Mouse (Mus musculus) hindbrain, embryonic 14.5 days (tissue): ENCODE results near the gene Vat1l. TPM values are rescaled to one million over a fixed set of nuclear protein-coding genes. Genes with fewer than 3 reads are reported as not detected.

ENCODE experiments used
- ATAC-seq: fragments of 200-750 bp; cut with Nextera tagmentation; 2 replicates; pipeline ENCODE4 v1.8.0; 2017; ENCODE audit warnings: moderate number of reproducible peaks, mild to moderate bottlenecking, moderate TSS enrichment, moderate library complexity; ENCODE audit not compliant: low FRiP score
- DNase-seq: peaks from one replicate; pipeline ENCODE4 v3.0.0-alpha.2; 2015; ENCODE audit warnings: low spot score
- H3K27ac ChIP-seq: fragments of 300-500 bp; sonication (generic); 2 replicates; pipeline ENCODE4 v1.5.1; 2014; ENCODE audit warnings: mild to moderate bottlenecking, moderate library complexity
- H3K27me3 ChIP-seq: fragments of 300-500 bp; sonication (generic); 2 replicates; pipeline ENCODE4 v1.6.1; 2014; ENCODE audit warnings: mild to moderate bottlenecking, low read length, mixed read lengths; ENCODE audit not compliant: control insufficient read depth, insufficient read depth
- H3K36me3 ChIP-seq: fragments of 300-500 bp; sonication (generic); replicated peaks from 2 replicates; pipeline ENCODE4 v1.6.1; 2014; ENCODE audit not compliant: control insufficient read depth, insufficient read depth
- H3K4me1 ChIP-seq: fragments of 300-500 bp; sonication (generic); replicated peaks from 2 replicates; pipeline ENCODE4 v1.6.1; 2014; ENCODE audit warnings: antibody characterized with exemption, low read length, mixed read lengths; ENCODE audit not compliant: control insufficient read depth, insufficient read depth
- H3K4me2 ChIP-seq: fragments of 300-500 bp; sonication (generic); replicated peaks from 2 replicates; pipeline ENCODE4 v1.6.1; 2014; ENCODE audit warnings: mild to moderate bottlenecking, moderate library complexity
- H3K4me3 ChIP-seq: fragments of 300-500 bp; sonication (generic); replicated peaks from 2 replicates; pipeline ENCODE4 v1.5.1; 2014; ENCODE audit warnings: mild to moderate bottlenecking, low read length
- H3K9ac ChIP-seq: fragments of 300-500 bp; sonication (generic); 2 replicates; pipeline ENCODE4 v1.6.1; 2014
- H3K9me3 ChIP-seq: fragments of 300-500 bp; sonication (generic); 2 replicates; pipeline ENCODE4 v1.6.1; 2016; ENCODE audit warnings: low read length; ENCODE audit not compliant: control insufficient read depth
- WGBS: fragments of 180-500 bp; shearing (Covaris S2); extraction: QIAGEN DNeasy Blood & Tissue Kit; methylation state at CpG from one replicate; pipeline ENCODE4 v1.1.7; 2014; 5-methylcytosine and 5-hydroxymethylcytosine counted together
- polyA plus RNA-seq: library from polyadenylated mRNA; unstranded; fragments of >200 nt; fragmentation: Nextera tagmentation; extraction: Ambion mirVana; gene quantifications from 2 replicates; pipeline ENCODE4 v1.2.1, GENCODE M21; 2014

The Vat1l gene
- polyA plus RNA-seq, 1 experiment from 2014 or later, result 60.1 TPM

DNA sequence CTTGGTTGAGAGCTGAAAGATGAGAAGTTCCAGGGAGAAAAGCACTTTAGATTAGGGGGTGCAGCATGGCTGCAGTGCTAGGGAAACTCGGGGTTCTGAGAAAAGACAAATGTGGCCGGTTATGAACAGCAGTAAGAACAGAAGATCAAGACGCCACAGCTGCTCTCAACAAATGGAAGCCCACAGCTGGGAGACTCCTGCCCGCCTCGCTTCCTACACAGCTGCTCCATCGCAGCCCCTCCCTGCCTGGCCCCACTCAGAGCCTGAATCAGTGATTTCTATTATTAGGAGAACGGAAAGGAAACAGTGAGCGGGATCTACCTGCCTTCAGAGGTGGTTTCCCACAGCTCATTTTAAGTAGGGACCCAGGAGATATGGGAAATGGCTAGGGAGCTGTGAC is 69.1 kb downstream of the Vat1l start:
- Histone ChIP-seq H3K4me3 (no peak overlapping the region), H3K9me3 (no peaks in the 10 kb centered on the region), H3K27ac (peak overlapping the region; percentile 54; the same call in 1 of the 2 replicates), H3K4me1 (no peaks in the 10 kb centered on the region), H3K27me3 (no peaks in the 10 kb centered on the region), H3K9ac (no peak overlapping the region), H3K4me2 (no peak overlapping the region), H3K36me3 (no peaks in the 10 kb centered on the region)
- ATAC-seq (no peak), DNase-seq (no peak)
- 77% methylated on average over 8 of the region's 8 CpGs for WGBS

GRCm38 (mm10) chr8:114281101-114281500 is 75.7 kb downstream of the Vat1l start:
- H3K27me3 ChIP-seq, result no peaks in the 10 kb centered on the region
- H3K4me2 ChIP-seq, result no peak overlapping the region
- H3K4me1 ChIP-seq, result no peaks in the 10 kb centered on the region
- DNase-seq, result no peak
- H3K9ac ChIP-seq, result no peak overlapping the region
- 82% methylated on average over 1 of the region's 1 CpGs for WGBS
- H3K27ac ChIP-seq, result no peak overlapping the region
- no peak for ATAC-seq
- no peaks in the 10 kb centered on the region for H3K9me3 ChIP-seq
- H3K4me3 ChIP-seq, result no peak overlapping the region
- H3K36me3 ChIP-seq, result peaks cover 5% of the 10 kb centered on the region; the same call in 1 of the 2 replicates

DNA sequence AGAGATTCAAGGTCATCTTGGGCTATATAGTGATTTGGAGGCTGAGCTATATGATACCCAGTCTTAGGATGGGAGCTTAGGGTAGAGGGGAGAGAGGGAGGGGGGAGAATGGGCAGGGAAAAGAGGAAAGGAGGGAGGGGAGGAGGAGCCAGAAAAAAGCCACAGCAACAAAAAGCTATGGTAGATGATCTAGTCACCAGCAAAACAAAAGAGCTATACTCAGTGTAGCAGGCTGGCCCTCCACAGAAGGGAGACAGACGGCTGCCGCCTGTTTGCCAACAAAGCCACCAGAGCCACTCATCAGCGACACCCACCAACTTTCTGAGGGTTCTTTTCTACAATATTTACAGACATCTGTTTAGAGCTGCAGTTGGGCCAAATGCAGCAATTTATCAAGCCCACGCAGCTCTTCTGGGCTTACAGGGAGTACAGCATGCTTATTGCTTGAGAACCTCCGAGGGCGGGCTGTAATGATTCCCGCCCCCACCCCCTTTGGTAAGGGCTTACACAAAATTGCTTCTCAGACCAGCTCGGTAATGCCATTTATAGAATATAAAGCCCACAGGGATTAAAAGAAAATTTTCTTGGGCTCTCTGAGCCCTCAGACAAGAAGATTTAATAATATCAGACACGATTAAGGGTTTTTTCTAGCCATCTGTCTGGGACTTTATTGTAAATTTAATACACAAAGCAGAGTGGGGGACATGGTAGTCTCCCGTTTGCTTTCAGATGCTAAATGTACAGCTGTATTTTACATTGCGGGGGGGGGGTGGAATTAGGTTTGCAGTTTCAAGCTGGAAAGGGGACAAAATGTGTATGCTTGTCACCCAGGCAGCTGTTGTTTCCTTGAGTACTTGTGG is 89.7 kb downstream of the Vat1l start:
- Histone ChIP-seq H3K36me3 (no peaks in the 10 kb centered on the region), H3K4me1 (peaks cover 30% of the 10 kb centered on the region), H3K27me3 (no peaks in the 10 kb centered on the region), H3K4me2 (peak overlapping the region; percentile 24; the same call in 1 of the 2 replicates), H3K9ac (no peak overlapping the region), H3K9me3 (no peaks in the 10 kb centered on the region), H3K27ac (peak overlapping the region; percentile 84), H3K4me3 (no peak overlapping the region)
- DNase-seq (peak; percentile 64), ATAC-seq (peak; percentile 81)
- WGBS, result 20% methylated on average over 11 of the region's 11 CpGs

DNA sequence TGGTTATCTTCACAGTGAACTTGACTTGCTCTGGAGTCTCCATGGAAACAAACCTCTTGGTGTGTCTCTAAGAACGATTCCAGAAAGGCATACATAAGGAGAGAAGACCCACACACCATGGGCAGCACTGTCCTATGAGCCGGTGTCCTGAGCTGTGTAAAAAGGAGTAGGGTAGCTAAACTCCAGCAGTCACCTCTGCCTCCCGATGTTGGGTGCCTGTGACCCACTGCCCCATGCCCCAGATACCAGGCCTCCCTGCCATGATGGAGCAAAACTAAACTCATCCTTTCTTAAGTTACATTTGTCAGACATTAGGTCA is 90.3 kb downstream of the Vat1l start:
- no peak overlapping the region for H3K4me3 ChIP-seq
- no peak overlapping the region for H3K9ac ChIP-seq
- ATAC-seq (no peak), DNase-seq (no peak)
- H3K27ac ChIP-seq, result peak overlapping the region; percentile 84
- H3K36me3 ChIP-seq, result no peaks in the 10 kb centered on the region
- WGBS, result 41% methylated on average over 3 of the region's 3 CpGs
- peaks cover 35% of the 10 kb centered on the region for H3K4me1 ChIP-seq
- H3K27me3 ChIP-seq, result no peaks in the 10 kb centered on the region
- no peaks in the 10 kb centered on the region for H3K9me3 ChIP-seq
- H3K4me2 ChIP-seq, result no peak overlapping the region

DNA sequence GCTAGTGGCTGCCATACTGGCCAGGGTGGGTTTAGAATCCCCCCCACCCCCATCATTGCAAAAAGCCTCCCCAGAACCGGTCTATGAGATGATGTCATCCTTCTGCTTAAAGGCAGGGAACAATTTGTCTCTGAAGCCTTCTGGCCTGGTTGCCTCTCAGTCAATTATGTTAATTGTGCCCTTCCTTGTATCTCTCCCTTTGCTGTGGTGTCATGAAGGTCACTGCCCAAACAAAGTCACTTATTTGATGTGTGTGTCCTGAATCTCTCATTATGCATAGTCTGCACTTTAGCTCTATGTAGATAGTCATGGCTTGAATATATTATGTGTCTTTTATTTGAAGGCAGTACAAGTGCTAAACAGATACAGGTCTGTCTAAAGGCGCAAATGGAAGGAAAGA is 92.8 kb downstream of the Vat1l start:
- WGBS, result 15% methylated on average over 2 of the region's 2 CpGs
- Histone ChIP-seq H3K9ac (no peak overlapping the region), H3K27ac (no peak overlapping the region), H3K4me3 (no peak overlapping the region), H3K9me3 (no peaks in the 10 kb centered on the region), H3K4me2 (no peak overlapping the region), H3K27me3 (no peaks in the 10 kb centered on the region), H3K36me3 (no peaks in the 10 kb centered on the region), H3K4me1 (peaks cover 35% of the 10 kb centered on the region)
- ATAC-seq, result no peak
- no peak for DNase-seq

GRCm38 (mm10) chr8:114300072-114300471 is 94.7 kb downstream of the Vat1l start:
- no peaks in the 10 kb centered on the region for H3K27me3 ChIP-seq
- H3K27ac ChIP-seq, result 0 out of 2 replicates have a peak overlapping the region, but pooled peaks have one; percentile 32
- WGBS, result 49% methylated on average over 7 of the region's 7 CpGs
- H3K4me1 ChIP-seq, result peaks cover 27% of the 10 kb centered on the region
- H3K9me3 ChIP-seq, result no peaks in the 10 kb centered on the region
- H3K4me2 ChIP-seq, result no peak overlapping the region
- no peak overlapping the region for H3K9ac ChIP-seq
- ATAC-seq, result peak; percentile 28; the same call in 1 of the 2 replicates
- H3K36me3 ChIP-seq, result no peaks in the 10 kb centered on the region
- H3K4me3 ChIP-seq, result no peak overlapping the region
- no peak for DNase-seq

DNA sequence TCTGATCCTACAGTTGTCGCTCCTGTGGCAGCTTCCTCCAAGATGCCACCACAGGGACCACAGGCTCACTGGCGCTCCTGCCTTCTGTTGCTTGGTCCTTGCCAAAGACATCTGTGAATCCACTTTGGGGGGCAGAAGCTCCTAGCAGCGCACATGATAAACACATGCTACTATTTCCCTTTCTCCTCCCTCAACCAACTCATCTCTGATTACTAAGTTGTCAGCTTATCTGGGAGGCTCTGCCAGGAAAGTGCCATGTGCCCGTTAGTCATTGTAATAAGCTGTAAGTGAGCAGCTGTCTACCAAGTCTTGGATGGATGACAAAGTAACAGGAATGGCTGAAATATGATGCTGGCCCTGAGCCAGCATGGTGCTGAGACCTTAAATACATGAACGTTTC is 100.9 kb downstream of the Vat1l start:
- peak; percentile 45 for DNase-seq
- 56% methylated on average over 5 of the region's 5 CpGs for WGBS
- Histone ChIP-seq H3K27ac (no peak overlapping the region), H3K4me2 (no peak overlapping the region), H3K4me1 (no peaks in the 10 kb centered on the region; the same call in 1 of the 2 replicates), H3K36me3 (no peaks in the 10 kb centered on the region), H3K4me3 (no peak overlapping the region), H3K27me3 (no peaks in the 10 kb centered on the region), H3K9me3 (0 out of 2 replicates have a peak, but pooled peaks cover 2% of the 10 kb centered on the region), H3K9ac (no peak overlapping the region)
- ATAC-seq, result peak; percentile 37; the same call in 1 of the 2 replicates

DNA sequence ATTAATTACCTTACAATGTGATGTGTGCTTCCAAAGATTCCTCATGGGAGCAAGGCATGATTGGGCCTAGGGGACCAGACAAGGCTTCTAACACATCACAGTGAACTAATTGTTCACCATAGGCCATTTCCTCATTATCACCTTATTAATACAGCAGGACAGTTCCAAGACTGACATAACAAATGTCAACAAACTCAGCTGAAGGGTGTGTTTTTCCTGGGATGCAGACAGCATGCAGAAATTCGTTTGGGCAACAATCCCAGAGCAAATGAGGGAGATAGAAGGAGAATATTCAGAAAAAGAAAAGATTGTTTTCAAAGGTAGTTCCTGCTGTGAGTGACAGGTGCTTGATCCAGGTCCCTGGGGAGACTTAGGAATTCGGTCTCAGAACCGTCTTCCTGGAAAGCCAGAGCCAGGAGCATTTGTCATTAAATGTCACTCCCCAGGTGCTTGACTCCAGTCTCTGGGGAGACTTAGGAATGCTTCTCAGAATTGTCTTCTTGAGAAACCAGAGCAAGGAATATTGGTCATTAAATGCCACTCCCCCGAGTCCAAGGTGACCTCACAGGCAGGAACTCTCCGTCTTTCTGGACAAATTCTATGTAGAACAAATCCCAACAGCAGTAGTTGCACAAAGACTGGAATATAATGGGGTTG is 109.4 kb downstream of the Vat1l start:
- Histone ChIP-seq H3K9me3 (0 out of 2 replicates have a peak, but pooled peaks cover 3% of the 10 kb centered on the region), H3K9ac (no peak overlapping the region), H3K4me2 (no peak overlapping the region), H3K4me1 (no peaks in the 10 kb centered on the region), H3K27me3 (no peaks in the 10 kb centered on the region), H3K36me3 (no peaks in the 10 kb centered on the region), H3K27ac (no peak overlapping the region), H3K4me3 (no peak overlapping the region)
- WGBS, result 40% methylated on average over 5 of the region's 5 CpGs
- no peak for DNase-seq
- no peak for ATAC-seq

- Histone ChIP-seq H3K4me1 (no peaks in the 10 kb centered on the region), H3K4me3 (no peak overlapping the region), H3K27me3 (no peaks in the 10 kb centered on the region), H3K4me2 (no peak overlapping the region), H3K27ac (no peak overlapping the region), H3K9ac (no peak overlapping the region), H3K9me3 (no peaks in the 10 kb centered on the region; the same call in 1 of the 2 replicates), H3K36me3 (no peaks in the 10 kb centered on the region)
- DNase-seq, result no peak
- WGBS, result 74% methylated on average over 4 of the region's 4 CpGs
- ATAC-seq, result no peak
These were observed 112.7 kb downstream of the Vat1l start for GRCm38 (mm10) chr8:114318161-114318560.
